Mouse (Mus musculus) cerebellum, postnatal 4 days (tissue): ENCODE measurements around the gene Map4k3.
A peak's percentile ranks its signal among the peaks of the same experiment; 100 is the strongest.

ENCODE experiments used
- DNase-seq, 2 experiments: peaks; one replicate each; pipeline ENCODE4 v3.0.0; 2022; ENCODE audit warnings: low spot score in 2 of 2, mixed read lengths in 1 of 2

The Map4k3 gene

DNA sequence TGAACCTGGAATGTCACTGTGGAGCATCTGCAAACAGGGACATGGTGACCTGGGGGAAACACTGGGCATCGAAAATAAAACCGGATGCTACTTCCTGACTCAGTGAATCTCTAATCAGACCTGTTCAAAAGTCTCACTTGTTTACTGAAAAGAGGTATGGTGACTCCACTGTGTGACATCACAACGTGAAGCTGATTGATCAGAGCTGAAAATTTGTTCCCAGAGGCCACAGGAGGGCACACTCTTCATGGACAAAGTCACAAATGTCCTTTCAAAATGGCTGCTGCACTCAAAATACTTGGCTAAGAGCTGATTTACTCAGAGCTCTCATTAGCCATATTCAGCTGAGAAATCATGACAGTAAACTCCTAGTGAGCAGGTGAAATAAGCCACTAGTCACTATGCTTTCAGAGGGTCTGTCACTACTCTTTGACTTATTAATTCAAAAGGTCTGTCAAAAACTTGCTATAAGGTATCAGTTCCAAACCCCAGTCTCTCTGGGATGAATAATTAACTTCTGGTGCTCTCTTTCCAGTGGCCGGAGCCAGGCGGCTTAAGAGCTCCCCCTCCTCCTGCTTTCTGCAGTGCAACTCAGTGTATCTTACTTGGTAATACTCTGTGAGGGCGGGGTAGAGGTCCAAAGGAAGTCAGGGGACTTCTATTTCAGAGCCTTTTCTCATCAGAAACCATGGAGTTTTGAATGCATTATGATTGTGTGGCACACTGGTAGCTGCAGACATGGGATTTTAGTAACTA lies 44.3 kb downstream of the Map4k3 start:
- DNase-seq: no peak

DNA sequence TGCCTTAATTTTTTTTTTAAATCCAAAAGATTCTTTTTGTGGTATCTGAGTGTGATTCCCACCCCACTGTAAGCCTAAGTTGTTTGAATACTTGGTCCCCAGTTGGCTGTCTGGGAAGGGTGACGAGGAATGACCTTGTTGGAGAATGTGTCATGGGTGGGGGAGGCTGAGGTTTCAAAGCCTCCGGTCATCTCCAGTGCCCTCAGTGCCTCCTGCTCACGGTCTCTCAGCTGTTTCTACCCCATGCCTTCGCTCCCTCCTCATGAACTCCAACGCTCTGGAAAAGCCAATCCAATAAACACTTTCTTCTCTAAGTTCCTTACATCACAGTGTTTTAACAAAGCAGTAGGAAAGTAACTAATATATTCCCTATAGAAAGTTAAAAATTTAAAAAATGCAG lies 45.2 kb downstream of the Map4k3 start:
- no peak for DNase-seq

- no peak for DNase-seq
These were observed 50.1 kb downstream of the Map4k3 start for GRCm38 (mm10) chr17:80678190-80678589.

- no peak for DNase-seq
These were observed 51.3 kb downstream of the Map4k3 start for GRCm38 (mm10) chr17:80676859-80677535.

- DNase-seq: no peak
These were observed 52.1 kb downstream of the Map4k3 start for GRCm38 (mm10) chr17:80676211-80676610.

DNA sequence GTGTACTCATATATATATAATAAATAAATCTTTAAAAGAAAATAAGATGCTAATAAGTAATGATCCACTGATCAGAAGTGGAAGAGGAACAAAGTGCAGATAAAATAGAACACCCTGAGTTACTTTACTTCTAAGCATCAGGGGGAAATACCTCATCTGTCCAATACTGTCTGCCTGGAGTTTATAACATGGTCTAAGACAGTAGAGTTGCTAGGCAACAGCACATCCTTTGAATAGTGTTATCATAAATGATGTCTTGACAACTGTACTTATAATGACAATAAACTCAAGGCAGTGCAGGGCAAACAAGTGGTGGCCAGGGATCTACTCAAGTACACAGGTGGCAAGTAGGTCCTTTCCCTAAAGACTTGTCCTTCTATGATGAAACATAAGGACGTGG lies 57.9 kb downstream of the Map4k3 start:
- DNase-seq: no peak

DNA sequence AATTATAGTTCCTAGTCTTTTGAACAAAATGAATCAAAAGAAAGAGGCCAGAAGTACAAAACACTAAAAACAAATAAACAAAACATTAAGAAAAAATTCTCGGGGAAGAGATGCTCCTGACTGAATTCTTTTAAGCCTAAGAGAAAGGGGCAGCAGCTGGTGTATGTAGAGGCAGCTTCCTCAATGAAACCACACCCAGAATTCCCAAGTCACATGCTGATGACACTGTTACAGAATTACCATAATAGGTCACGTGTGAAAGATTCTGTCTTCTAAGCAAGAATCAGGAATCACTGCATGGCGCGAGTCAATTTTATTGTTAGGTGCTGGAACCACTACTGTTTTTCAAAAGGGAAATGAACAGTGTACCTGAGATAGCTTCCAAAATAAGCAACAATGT lies 64.7 kb downstream of the Map4k3 start:
- no peak for DNase-seq

DNA sequence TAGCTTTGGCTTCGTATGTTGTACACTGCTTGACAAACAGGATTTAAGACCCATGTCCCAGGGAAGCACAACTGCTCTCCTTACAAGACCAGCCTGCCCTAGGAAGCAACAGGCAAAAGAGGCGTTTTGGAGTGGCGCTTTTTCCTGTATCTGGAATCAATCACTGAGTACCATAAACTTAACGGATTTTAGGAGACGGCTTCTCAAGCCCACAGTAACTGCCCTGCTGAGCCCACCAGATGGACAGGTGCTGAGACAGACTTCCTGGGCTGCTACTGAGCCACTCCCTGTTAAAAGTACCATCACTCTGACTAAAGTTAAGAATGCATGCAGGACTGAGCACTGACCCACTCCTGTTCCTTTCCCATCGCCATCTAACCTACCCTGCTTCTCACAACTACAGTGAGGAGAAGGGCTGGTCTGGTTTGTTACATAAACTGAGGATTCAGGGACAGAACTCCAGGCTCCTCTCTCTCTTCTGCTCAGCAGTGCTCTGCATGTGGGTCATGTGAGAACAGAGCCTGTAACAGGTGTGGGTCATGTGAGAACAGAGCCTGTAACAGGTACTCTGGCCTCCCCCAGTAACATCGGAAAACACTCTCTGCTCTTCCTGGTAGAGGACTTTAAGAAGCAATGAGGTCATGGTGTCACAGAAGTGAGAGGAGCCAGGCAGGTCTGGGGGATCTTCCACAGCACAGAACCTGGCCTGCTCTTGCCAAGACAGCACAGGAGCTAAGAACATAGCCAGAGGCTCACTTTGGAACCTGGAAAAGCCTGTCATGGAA lies 65.3 kb downstream of the Map4k3 start:
- no peak for DNase-seq

GRCm38 (mm10) chr17:80661896-80662295 lies 66.4 kb downstream of the Map4k3 start:
- no peak for DNase-seq

DNA sequence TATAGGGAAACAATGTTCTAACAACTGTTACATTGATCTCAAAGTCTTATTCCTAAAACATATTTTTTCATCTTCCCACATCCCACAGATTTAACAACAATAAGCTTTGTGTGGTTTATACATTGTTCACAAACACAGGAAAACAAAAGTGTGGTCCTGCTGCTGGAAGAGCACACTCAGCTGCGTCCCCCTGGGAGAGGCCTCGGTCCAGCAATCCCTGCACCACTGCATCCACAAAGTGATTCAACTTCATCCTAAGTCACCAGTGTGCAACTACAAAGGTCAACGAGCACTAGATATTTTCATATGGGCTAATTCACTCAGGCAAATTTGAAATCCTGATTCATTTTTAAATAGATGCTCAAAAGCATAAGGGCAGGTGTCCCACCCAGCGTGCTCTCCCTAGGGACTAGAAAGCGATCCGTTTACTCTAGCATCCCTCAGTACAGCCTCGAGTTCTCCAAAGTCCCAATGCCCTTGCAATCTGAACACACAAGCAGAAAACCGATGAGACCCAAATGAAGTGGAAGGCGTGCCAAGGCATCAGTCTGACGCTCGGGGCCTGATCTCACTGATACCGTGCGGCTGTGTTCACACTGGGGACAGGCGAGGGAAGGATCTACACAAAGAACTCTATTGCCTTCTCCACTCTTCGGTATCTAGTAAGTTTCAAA lies 67.4 kb downstream of the Map4k3 start:
- DNase-seq: peak in 1 of 2 experiments; percentile 10

- DNase-seq: peak in 1 of 2 experiments; percentile 25
These were observed 68.1 kb downstream of the Map4k3 start for GRCm38 (mm10) chr17:80660234-80660633.

- no peak for DNase-seq
These were observed 68.5 kb downstream of the Map4k3 start for GRCm38 (mm10) chr17:80659821-80660220.

GRCm38 (mm10) chr17:80654323-80654722 lies 74.0 kb downstream of the Map4k3 start:
- no peak for DNase-seq

- DNase-seq: no peak
These were observed 75.5 kb downstream of the Map4k3 start for GRCm38 (mm10) chr17:80652740-80653139.

DNA sequence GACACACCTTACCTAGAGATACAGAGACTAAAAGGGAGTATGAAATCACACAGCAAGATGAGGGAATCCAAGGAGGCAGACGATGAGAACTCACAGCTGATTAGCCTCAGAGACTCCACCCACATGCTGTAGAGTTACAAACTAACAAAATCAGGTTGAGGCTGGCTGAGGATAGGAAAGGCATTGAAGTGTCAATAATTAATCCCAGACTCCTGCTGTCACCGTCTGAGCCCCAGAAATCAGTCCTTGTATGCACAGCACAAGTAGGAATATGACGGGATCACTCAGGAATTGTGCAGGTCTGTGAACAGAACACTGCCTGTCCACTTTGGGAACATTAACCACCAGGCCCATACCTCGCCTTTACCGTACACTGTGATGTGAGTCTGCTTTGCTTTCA lies 81.4 kb downstream of the Map4k3 start:
- no peak for DNase-seq

DNA sequence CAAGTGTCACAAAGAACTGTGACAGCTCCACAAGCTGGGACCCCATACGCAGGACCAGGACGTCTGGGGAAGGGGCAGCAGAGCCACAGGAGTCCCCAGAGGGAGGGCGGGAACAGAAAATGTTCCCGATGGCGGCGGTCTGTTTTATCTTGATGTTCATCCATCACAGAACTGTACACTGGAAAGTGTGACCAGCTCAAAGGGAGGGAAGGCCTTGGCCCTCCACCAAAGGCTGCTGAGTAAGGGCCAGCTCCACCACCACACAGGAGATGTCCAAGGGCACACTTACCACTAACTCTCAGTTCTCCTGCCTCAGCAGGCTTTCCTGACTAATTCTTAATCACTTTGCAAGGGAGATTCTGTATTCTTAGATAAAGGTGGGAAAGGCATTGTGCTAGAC lies 82.2 kb downstream of the Map4k3 start:
- DNase-seq: no peak

- no peak for DNase-seq
These were observed 82.6 kb downstream of the Map4k3 start for GRCm38 (mm10) chr17:80645694-80646034.

- DNase-seq: no peak
These were observed 83.1 kb downstream of the Map4k3 start for GRCm38 (mm10) chr17:80644983-80645693.

- DNase-seq: no peak
These were observed 83.7 kb downstream of the Map4k3 start for GRCm38 (mm10) chr17:80644567-80644966.

DNA sequence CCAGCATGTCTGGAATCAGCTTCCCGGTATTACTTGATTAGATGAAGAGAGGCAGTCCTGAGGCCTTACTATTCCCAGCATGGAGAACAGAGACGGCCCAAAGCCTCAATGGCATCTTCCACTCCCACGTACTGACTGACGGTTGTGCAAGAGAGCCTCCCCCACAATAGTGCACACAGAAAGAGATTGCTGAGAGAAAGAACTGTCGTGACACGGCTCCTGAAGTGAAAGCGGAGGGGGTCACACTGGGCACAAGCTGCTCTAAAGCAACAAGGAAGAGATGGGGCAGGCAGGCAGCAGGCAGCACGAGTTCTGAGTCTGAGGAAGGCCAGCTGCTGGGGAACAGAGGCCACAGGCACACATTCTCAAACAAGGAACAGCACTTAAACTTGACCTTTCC lies 90.2 kb downstream of the Map4k3 start:
- DNase-seq: no peak

- DNase-seq: no peak
These were observed 92.5 kb downstream of the Map4k3 start for GRCm38 (mm10) chr17:80635794-80636193.
